Mouse (Mus musculus) CH12.LX (cell line): ENCODE results near the gene Ctc1.

Source experiments
- BHLHE40 ChIP-seq: IDR thresholded peaks from 2 replicates; pipeline ENCODE4 v1.6.1; 2011; ENCODE audit warnings: mild to moderate bottlenecking, low read depth, low read length, improper control_type of control experiment
- CHD1 ChIP-seq: IDR thresholded peaks from 2 replicates; pipeline ENCODE4 v1.6.1; 2012; ENCODE audit warnings: low read depth, low read length, improper control_type of control experiment, inconsistent platforms
- CHD2 ChIP-seq: IDR thresholded peaks from 2 replicates; pipeline ENCODE4 v1.6.1; 2011; ENCODE audit warnings: low read length, improper control_type of control experiment
- CTCF ChIP-seq, 2 experiments: IDR thresholded peaks in 1 of 2; conservative IDR thresholded peaks in 1 of 2; 2 replicates each; pipeline ENCODE4 v1.5.1; 2011 to 2012; ENCODE audit warnings: low read depth in 2 of 2, low read length in 2 of 2, improper control_type of control experiment in 1 of 2, inconsistent platforms in 1 of 2, mild to moderate bottlenecking in 1 of 2, moderate library complexity in 1 of 2
- EP300 ChIP-seq: IDR thresholded peaks from 2 replicates; pipeline ENCODE4 v1.6.1; 2011; ENCODE audit warnings: low read length, improper control_type of control experiment
- ETS1 ChIP-seq: conservative IDR thresholded peaks from 2 replicates; pipeline ENCODE4 v1.6.1; 2012; ENCODE audit warnings: low read depth, mild to moderate bottlenecking, inconsistent platforms, low read length, improper control_type of control experiment, moderate library complexity
- HCFC1 ChIP-seq: IDR thresholded peaks from 2 replicates; pipeline ENCODE4 v1.6.1; 2012; ENCODE audit warnings: low read depth, mild to moderate bottlenecking, inconsistent platforms, low read length, improper control_type of control experiment
- MAFK ChIP-seq: IDR thresholded peaks from 2 replicates; pipeline ENCODE4 v1.6.1; 2011; ENCODE audit warnings: low read length, improper control_type of control experiment; ENCODE audit not compliant: insufficient replicate concordance
- MAZ ChIP-seq: IDR thresholded peaks from 2 replicates; pipeline ENCODE4 v1.6.1; 2012; ENCODE audit warnings: low read depth, mild to moderate bottlenecking, inconsistent platforms, low read length, improper control_type of control experiment, moderate library complexity
- MYC ChIP-seq: IDR thresholded peaks from 2 replicates; pipeline ENCODE4 v1.6.1; 2011; ENCODE audit warnings: low read depth, mild to moderate bottlenecking, improper control_type of control experiment, low read length
- NELFE ChIP-seq: IDR thresholded peaks from 2 replicates; pipeline ENCODE4 v1.6.1; 2011; ENCODE audit warnings: low read depth, low read length, improper control_type of control experiment
- POLR2A ChIP-seq: IDR thresholded peaks from 2 replicates; pipeline ENCODE4 v1.6.1; 2011; ENCODE audit warnings: low read depth, mild to moderate bottlenecking, improper control_type of control experiment, low read length
- UBTF ChIP-seq: IDR thresholded peaks from 2 replicates; pipeline ENCODE4 v1.6.1; 2012; ENCODE audit warnings: low read depth, mild to moderate bottlenecking, inconsistent platforms, low read length, improper control_type of control experiment, moderate library complexity
- ZKSCAN1 ChIP-seq: IDR thresholded peaks from 2 replicates; pipeline ENCODE4 v1.6.1; 2012; ENCODE audit warnings: low read depth, inconsistent platforms, low read length, improper control_type of control experiment, borderline replicate concordance

- no peak for TF ChIP-seq CHD2
- no peak for TF ChIP-seq EP300
- no peak for TF ChIP-seq MAFK
- no peak for TF ChIP-seq BHLHE40
- TF ChIP-seq POLR2A: no peak
- TF ChIP-seq ETS1: no peak
- no peak for TF ChIP-seq CHD1
- TF ChIP-seq NELFE: no peak
- TF ChIP-seq HCFC1: no peak
- no peak for TF ChIP-seq CTCF (conservative IDR thresholded peaks at IDR 0.05 in 1 of 2, IDR thresholded peaks at IDR 0.05 in 1 of 2; ENCODE audit: low read depth in 2 of 2, low read length in 2 of 2)
- no peak for TF ChIP-seq UBTF
- TF ChIP-seq MAZ: no peak
- TF ChIP-seq MYC: no peak
- TF ChIP-seq ZKSCAN1: no peak
These were observed 37.2 kb downstream of the Ctc1 start for GRCm38 (mm10) chr11:69052824-69053421.
